Mouse (Mus musculus): Measurements from ENCODE around the gene Itsn1. TPM values are rescaled to one million over a fixed set of nuclear protein-coding genes. Genes with fewer than 3 reads are reported as not detected.

Itsn1 gene
- polyA plus RNA-seq, 1 experiment from 2014 or later = 29.6 TPM

DNA sequence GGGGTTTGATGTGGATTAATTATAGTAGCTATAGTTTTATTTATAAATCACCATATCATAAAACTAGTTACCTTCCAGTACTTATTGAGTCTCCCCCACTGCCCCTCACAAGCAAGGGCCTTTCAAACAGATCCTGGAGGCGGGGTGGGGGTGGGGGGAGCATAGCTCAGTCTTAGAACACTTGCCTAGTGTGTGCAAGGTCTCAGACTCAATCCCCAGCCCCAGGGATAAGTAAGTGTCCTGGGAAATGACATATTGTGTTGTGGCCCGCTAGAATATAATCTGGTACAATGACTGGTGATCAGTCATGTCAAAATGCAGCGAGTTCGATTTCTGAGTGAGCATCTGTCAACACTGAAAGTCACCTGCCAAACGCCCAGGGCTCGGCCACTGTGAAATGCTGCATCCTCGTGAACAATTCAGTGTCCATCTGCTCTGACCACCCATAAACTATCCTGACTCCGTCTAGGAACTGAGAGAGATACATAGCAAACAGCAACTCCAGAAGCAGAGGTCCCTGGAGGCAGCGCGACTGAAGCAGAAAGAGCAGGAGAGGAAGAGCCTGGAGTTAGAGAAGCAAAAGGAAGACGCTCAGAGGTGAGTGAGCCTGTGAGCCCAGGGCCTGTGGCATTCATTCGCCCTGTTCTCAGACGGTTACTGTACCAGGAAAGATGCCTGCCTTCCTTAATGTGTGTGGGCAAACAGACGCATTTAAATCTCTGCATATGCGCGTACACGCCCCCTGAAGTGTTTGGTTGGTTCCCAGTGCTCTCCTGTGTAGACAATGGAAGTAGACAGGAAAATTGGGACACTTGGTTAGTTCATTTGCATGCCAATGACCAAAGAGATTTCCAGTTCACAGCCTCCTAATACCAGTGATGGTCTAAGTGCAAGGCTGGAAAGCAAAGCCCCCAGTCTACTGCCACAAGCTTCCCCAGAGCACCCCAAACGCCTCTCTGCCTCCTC is 107.8 kb downstream of the Itsn1 start:
- Histone ChIP-seq H3K27ac (no peak overlapping the region), H3K9ac (no peak overlapping the region), H3K36me3 (peaks cover 29% of the 10 kb centered on the region), H3K9me3 (no peaks in the 10 kb centered on the region), H3K4me1 (peaks cover 26% of the 10 kb centered on the region), H3K4me2 (no peak overlapping the region), H3K27me3 (no peaks in the 10 kb centered on the region), H3K4me3 (no peak overlapping the region)
- 80% methylated on average over 18 of the region's 18 CpGs for WGBS
- ATAC-seq (ENCODE audit: insufficient number of reproducible peaks, insufficient read depth, low FRiP score, low TSS enrichment, low read depth) = no peak

DNA sequence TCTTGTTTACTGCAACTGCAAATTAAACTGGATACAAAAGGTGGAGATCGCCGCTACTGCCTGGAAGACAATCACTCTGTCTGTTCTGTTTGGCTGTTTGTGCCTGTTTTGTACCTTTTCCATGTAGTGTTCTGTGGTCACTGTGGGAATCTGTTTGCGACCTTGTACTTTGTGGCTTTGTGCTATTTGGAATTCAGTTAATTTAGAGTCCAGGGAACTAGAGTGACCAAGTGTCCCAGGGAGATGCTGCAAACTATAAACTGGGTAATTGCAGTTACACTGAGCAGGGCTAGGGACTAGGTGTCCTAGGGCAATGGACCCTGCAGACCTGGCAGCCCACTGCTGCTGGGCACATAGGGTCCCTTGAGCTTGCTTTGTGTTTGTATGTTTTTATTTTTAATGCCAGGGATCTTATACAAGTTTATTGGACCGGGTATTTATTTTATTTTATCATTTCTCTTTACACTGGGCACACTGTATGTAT is 108.5 kb downstream of the Itsn1 start:
- H3K27me3 ChIP-seq = no peaks in the 10 kb centered on the region
- H3K9ac ChIP-seq = no peak overlapping the region
- WGBS = 93% methylated on average over 4 of the region's 4 CpGs
- ATAC-seq (ENCODE audit: insufficient number of reproducible peaks, insufficient read depth, low FRiP score, low TSS enrichment, low read depth) = no peak
- no peak overlapping the region for H3K27ac ChIP-seq
- no peaks in the 10 kb centered on the region for H3K9me3 ChIP-seq
- H3K4me2 ChIP-seq = no peak overlapping the region
- H3K36me3 ChIP-seq = peaks cover 31% of the 10 kb centered on the region
- H3K4me1 ChIP-seq = peaks cover 26% of the 10 kb centered on the region
- no peak overlapping the region for H3K4me3 ChIP-seq

DNA sequence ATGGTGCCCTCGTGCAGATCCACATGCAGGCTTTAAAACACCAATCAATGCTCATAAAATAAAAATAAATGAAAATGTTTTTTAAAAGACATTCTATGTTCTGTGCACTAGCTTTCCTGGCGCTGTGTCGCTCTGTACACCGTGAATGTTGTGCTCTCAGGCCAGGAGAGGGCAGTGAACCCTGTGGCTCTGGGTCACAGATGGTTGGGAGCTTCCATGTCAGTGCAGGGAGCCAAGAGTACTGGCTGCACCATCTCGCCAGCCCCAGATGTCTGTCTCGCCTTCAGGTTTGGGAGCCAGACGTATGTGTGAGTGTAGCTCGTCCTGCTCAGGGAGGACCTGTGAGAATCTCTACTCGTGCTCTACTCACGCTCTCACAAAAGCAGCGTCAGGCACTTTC is 109.7 kb downstream of the Itsn1 start:
- no peak overlapping the region for H3K4me2 ChIP-seq
- no peaks in the 10 kb centered on the region for H3K9me3 ChIP-seq
- no peak overlapping the region for H3K9ac ChIP-seq
- no peak for ATAC-seq (ENCODE audit: insufficient number of reproducible peaks, insufficient read depth, low FRiP score, low TSS enrichment, low read depth)
- peaks cover 41% of the 10 kb centered on the region for H3K36me3 ChIP-seq
- WGBS = 81% methylated on average over 11 of the region's 11 CpGs
- H3K27ac ChIP-seq = no peak overlapping the region
- H3K4me3 ChIP-seq = no peak overlapping the region
- peaks cover 26% of the 10 kb centered on the region for H3K4me1 ChIP-seq
- no peaks in the 10 kb centered on the region for H3K27me3 ChIP-seq

DNA sequence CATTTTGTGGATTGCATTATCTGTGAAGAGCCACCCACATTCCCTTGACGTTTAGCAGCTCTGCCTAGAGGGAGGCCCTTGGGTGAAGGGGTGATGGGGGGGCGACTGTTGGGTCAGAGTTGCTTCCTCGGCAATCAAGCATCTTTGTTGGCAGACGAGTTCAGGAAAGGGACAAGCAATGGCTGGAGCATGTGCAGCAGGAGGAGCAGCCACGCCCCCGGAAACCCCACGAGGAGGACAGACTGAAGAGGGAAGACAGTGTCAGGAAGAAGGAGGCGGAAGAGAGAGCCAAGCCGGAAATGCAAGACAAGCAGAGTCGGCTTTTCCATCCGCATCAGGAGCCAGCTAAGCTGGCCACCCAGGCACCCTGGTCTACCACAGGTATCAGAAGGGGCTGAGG is 110.4 kb downstream of the Itsn1 start:
- Histone ChIP-seq H3K27me3 (no peaks in the 10 kb centered on the region), H3K4me3 (no peak overlapping the region), H3K36me3 (peaks cover 45% of the 10 kb centered on the region), H3K9ac (no peak overlapping the region), H3K27ac (no peak overlapping the region; the same call in 1 of the 2 replicates), H3K4me1 (peaks cover 26% of the 10 kb centered on the region), H3K9me3 (no peaks in the 10 kb centered on the region), H3K4me2 (no peak overlapping the region)
- ATAC-seq (ENCODE audit: insufficient number of reproducible peaks, insufficient read depth, low FRiP score, low TSS enrichment, low read depth) = no peak
- 66% methylated on average over 11 of the region's 11 CpGs for WGBS

DNA sequence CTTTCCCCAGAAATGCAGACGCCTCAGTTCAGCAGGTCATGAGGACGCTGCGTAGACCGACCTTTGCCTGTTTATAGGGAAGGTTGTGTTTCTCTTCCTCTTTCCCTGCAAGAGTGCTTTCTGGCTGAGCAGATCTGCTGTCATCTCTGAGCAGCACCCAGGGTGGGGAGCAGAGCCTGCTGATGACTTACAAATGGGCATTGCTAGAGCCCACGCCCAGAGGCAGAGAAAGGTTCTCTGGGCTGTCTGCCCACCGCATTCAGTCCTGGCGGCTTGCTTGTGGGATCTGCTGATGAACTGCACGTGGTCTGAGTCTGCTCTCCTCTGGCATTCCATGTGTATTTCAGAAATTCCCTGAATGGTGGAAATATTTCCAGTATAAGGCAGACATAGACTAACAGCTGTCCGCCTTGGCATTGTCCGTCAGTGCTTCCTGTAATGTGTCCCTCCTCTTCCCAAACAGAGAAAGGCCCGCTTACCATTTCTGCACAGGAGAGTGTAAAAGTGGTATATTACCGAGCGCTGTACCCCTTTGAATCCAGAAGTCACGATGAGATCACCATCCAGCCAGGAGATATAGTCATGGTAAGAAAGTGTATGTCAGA is 112.0 kb downstream of the Itsn1 start:
- no peaks in the 10 kb centered on the region for H3K9me3 ChIP-seq
- H3K4me1 ChIP-seq = peaks cover 23% of the 10 kb centered on the region
- 66% methylated on average over 14 of the region's 14 CpGs for WGBS
- ATAC-seq (ENCODE audit: insufficient number of reproducible peaks, insufficient read depth, low FRiP score, low TSS enrichment, low read depth) = no peak
- H3K36me3 ChIP-seq = peaks cover 45% of the 10 kb centered on the region
- H3K4me2 ChIP-seq = no peak overlapping the region
- H3K9ac ChIP-seq = no peak overlapping the region
- H3K27me3 ChIP-seq = no peaks in the 10 kb centered on the region
- H3K4me3 ChIP-seq = no peak overlapping the region
- H3K27ac ChIP-seq = peak overlapping the region; percentile 64

DNA sequence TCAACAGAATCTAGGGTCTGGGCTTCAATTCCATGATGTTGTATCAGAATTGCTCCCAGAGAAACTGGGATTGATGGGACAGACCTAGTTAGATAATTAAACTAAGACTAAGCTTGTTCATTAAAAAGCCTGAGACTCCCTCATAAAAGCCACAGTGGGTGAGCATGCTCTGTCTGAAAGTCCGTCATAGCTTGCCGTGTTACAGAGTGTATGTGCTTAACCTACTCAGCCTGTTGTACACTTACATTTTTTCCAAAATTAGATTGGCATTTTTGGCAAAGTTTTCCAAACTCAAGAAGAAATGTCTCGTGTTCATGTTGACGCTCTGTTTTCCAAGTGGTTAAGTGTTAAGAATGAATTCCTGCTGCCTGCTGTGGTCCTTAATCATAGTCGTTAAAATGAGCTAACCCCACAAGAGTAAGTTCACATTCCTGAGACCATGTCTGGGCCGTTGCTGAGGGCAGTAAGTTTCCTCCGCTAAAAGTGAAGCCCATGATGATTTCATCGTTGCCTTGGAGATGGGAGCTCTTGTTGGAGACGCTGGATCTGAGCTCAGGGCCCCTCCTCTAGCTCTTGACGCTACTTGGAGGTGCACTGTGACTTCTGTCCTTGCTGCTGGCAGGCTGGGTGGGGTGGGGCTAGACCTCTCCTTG is 117.1 kb downstream of the Itsn1 start:
- Histone ChIP-seq H3K9ac (no peak overlapping the region), H3K4me3 (no peak overlapping the region), H3K27ac (peak overlapping the region; percentile 9; the same call in 1 of the 2 replicates), H3K27me3 (no peaks in the 10 kb centered on the region), H3K36me3 (peaks cover 60% of the 10 kb centered on the region), H3K4me1 (peaks cover 9% of the 10 kb centered on the region), H3K9me3 (no peaks in the 10 kb centered on the region), H3K4me2 (no peak overlapping the region)
- WGBS = 45% methylated on average over 10 of the region's 10 CpGs
- ATAC-seq (ENCODE audit: insufficient number of reproducible peaks, insufficient read depth, low FRiP score, low TSS enrichment, low read depth) = no peak

DNA sequence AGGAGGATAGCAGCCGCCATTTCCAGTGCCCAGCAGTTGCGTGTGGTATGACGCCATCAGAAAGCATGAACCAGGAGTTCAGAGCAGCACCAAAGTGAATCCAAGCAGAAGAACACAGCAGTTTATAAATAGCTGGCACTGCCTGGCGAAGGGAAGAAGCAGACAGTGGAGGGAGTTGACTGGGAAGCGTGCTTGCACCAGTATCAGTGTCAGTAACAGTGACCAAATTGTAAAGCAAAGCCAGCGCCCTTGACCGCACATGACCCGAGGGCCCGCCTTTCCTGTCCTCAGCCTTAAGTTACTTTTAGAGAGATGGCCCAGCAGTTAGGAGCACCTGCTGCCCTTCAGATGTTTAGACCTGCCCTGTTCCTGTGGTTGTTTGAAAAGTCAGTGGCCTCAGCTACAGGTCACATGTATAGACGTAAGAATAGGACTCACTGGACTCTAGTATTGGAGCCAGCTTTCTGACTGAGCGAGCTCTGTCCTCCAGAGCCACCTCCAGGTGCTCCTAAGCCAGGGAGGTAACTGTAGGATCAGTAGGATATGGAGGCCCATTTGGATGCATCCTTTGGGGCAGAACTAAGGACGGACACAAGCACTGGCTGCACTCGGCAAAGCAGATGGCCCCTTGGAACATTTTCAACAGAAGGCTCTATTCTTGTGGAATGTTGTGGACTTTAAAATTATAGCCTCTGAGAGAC is 118.6 kb downstream of the Itsn1 start:
- Histone ChIP-seq H3K9me3 (no peaks in the 10 kb centered on the region), H3K27ac (no peak overlapping the region), H3K9ac (no peak overlapping the region), H3K36me3 (peaks cover 65% of the 10 kb centered on the region), H3K4me3 (no peak overlapping the region), H3K4me1 (peaks cover 6% of the 10 kb centered on the region), H3K4me2 (no peak overlapping the region), H3K27me3 (no peaks in the 10 kb centered on the region)
- no peak for ATAC-seq (ENCODE audit: insufficient number of reproducible peaks, insufficient read depth, low FRiP score, low TSS enrichment, low read depth)
- WGBS = 92% methylated on average over 13 of the region's 13 CpGs

DNA sequence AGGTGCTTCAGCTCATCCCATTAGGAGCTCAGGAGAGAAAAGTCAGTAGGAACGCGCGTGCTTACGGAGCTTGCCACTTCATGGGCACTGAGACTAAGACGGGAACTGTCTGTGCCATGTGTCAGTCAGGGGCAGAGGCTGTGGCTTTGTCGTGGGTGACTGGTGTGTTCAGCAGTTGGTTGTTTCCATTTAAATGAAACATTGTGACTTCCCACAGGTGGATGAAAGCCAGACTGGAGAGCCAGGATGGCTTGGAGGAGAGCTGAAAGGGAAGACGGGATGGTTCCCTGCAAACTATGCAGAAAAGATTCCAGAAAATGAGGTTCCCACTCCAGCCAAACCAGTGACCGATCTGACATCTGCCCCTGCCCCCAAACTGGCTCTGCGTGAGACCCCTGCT is 119.4 kb downstream of the Itsn1 start:
- no peaks in the 10 kb centered on the region for H3K9me3 ChIP-seq
- peaks cover 67% of the 10 kb centered on the region for H3K36me3 ChIP-seq
- H3K27ac ChIP-seq = no peak overlapping the region
- H3K4me1 ChIP-seq = peaks cover 6% of the 10 kb centered on the region
- no peak overlapping the region for H3K4me3 ChIP-seq
- ATAC-seq (ENCODE audit: insufficient number of reproducible peaks, insufficient read depth, low FRiP score, low TSS enrichment, low read depth) = no peak
- H3K9ac ChIP-seq = no peak overlapping the region
- 91% methylated on average over 9 of the region's 9 CpGs for WGBS
- H3K4me2 ChIP-seq = no peak overlapping the region
- no peaks in the 10 kb centered on the region for H3K27me3 ChIP-seq

DNA sequence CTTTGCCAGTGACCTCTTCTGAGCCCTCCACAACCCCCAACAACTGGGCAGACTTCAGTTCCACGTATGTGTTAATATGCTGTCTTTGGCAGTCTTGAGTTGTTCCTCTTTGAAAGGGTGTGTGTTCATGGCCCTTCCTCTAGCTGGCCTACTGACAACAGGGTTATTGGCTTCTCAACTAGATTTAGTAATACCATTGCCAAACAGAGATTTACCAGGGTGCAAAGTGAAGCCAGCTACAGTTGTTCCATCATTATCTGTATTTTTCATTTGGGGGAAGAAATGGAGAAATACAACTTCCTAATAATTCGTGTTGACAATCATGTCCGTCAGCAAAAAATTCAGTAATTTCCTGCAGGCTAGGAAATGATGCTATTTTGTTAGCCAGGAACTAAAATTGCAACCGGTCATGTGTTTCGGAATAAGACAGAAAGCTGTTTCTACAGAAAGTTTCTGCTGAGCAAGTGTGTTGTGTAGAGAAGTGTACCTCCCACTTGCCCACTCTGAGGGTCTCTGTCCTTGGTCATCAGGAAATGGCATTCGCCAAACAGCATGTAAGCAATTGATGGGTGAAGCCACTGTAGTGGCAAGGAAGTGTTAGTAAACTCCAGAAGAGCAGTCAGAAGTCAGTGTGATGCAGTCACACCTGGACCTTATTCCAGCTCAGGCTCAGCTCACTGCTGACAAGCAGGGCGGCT is 120.0 kb downstream of the Itsn1 start:
- peaks cover 67% of the 10 kb centered on the region for H3K36me3 ChIP-seq

DNA sequence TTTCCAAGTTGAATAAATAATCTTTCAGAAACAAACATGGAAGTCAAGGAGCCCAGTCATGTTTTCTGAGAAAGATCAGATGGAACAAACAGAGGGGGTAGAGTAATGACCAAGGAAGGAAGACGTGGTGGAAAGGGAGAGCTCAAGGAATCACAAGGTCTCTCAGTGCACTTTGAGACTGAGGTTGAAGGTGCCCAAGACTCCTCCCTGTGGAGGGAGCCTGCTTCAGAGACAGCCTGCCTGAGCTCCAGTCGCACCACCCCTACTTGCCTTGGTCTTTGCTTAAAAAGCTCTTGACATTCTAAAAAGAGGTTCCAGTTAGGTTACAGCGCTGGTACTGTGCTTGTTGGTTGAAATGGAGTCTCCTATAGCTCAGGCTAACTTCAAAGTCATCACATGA is 121.1 kb downstream of the Itsn1 start:
- H3K9ac ChIP-seq = no peak overlapping the region
- ATAC-seq (ENCODE audit: insufficient number of reproducible peaks, insufficient read depth, low FRiP score, low TSS enrichment, low read depth) = no peak
- no peak overlapping the region for H3K4me2 ChIP-seq
- H3K27me3 ChIP-seq = no peaks in the 10 kb centered on the region
- no peaks in the 10 kb centered on the region for H3K9me3 ChIP-seq
- no peak overlapping the region for H3K27ac ChIP-seq
- H3K4me1 ChIP-seq = peaks cover 6% of the 10 kb centered on the region
- H3K36me3 ChIP-seq = peaks cover 77% of the 10 kb centered on the region
- no peak overlapping the region for H3K4me3 ChIP-seq
- 87% methylated on average over 3 of the region's 3 CpGs for WGBS

More for the DNA sequence above, 120.0 kb downstream of the Itsn1 start:
- Histone ChIP-seq H3K27me3 (no peaks in the 10 kb centered on the region), H3K4me3 (no peak overlapping the region), H3K9me3 (no peaks in the 10 kb centered on the region), H3K9ac (no peak overlapping the region), H3K4me2 (no peak overlapping the region), H3K27ac (no peak overlapping the region), H3K4me1 (peaks cover 6% of the 10 kb centered on the region)
- WGBS = 91% methylated on average over 7 of the region's 7 CpGs
- ATAC-seq (ENCODE audit: insufficient number of reproducible peaks, insufficient read depth, low FRiP score, low TSS enrichment, low read depth) = no peak

All from embryonic facial prominence, embryonic 13.5 days (tissue).